In genomic region chr9:58063531-58063930, GRCm38 (mm10) we compare ENCODE assay signal across 13 mouse cellular contexts. TPM values are rescaled to one million over a fixed set of nuclear protein-coding genes. Genes with fewer than 3 reads are reported as not detected.
DNase-seq lines count a peak whose midpoint lies in the region; ATAC-seq and TF ChIP-seq lines count a peak whose summit lies in the region.
"Had no signal": no experiment of that assay in that cellular context is flagged by ENCODE, and none has a peak within 500 bp of the region (broad histone marks: within the 10 kb centered on the region; RNA-seq: fewer than 3 reads in every experiment).

Stra6 (plus strand) TSS chr9:58063788.

- ATAC-seq in hindbrain, postnatal 0 days: no peak
- ATAC-seq in Patski: no peak
- no peak for ATAC-seq in forebrain, embryonic 12.5 days (ENCODE audit: low FRiP score)

- no peak within 1 kb of the TSS for H3K4me3 ChIP-seq in hindbrain, embryonic 10.5 days
- H3K4me3 ChIP-seq in hindbrain, postnatal 0 days (ENCODE audit: low read length): no peak within 1 kb of the TSS
- H3K4me3 ChIP-seq in forebrain, embryonic 12.5 days (replicated peaks): no peak within 1 kb of the TSS
- no peak within 1 kb of the TSS for H3K4me3 ChIP-seq in limb, embryonic 10.5 days
- H3K4me3 ChIP-seq: heart, embryonic 12.5 days; myocyte had no signal

- WGBS in hindbrain, embryonic 10.5 days: 28% methylated on average over 3 of the region's 3 CpGs
- 21% methylated on average over 3 of the region's 3 CpGs for WGBS in hindbrain, postnatal 0 days
- WGBS in forebrain, embryonic 12.5 days: 36% methylated on average over 3 of the region's 3 CpGs
- WGBS in limb, embryonic 10.5 days: 10% methylated on average over 3 of the region's 3 CpGs

- H3K4me2 ChIP-seq in hindbrain, postnatal 0 days (ENCODE audit: low read depth, low read length): no peak within 1 kb of the TSS
- H3K4me2 ChIP-seq in forebrain, embryonic 12.5 days: no peak within 1 kb of the TSS
- H3K4me2 ChIP-seq: heart, embryonic 12.5 days had no signal

- H3K9ac ChIP-seq in hindbrain, postnatal 0 days (replicated peaks; ENCODE audit: low read length): no peak within 1 kb of the TSS
- H3K9ac ChIP-seq in forebrain, embryonic 12.5 days: no peak within 1 kb of the TSS
- H3K9ac ChIP-seq: heart, embryonic 12.5 days had no signal

- H3K4me1 ChIP-seq in hindbrain, embryonic 10.5 days (replicated peaks): peaks cover 57% of the 10 kb centered on the region
- peaks cover 32% of the 10 kb centered on the region for H3K4me1 ChIP-seq in hindbrain, postnatal 0 days (ENCODE audit: insufficient read depth, low read length)
- peaks cover 77% of the 10 kb centered on the region for H3K4me1 ChIP-seq in forebrain, embryonic 12.5 days
- H3K4me1 ChIP-seq in limb, embryonic 10.5 days: peaks cover 12% of the 10 kb centered on the region

- H3K9me3 ChIP-seq in hindbrain, embryonic 10.5 days: no peaks in the 10 kb centered on the region
- H3K9me3 ChIP-seq in hindbrain, postnatal 0 days (ENCODE audit: low read length): no peaks in the 10 kb centered on the region
- H3K9me3 ChIP-seq in forebrain, embryonic 12.5 days: no peaks in the 10 kb centered on the region
- H3K9me3 ChIP-seq in limb, embryonic 10.5 days (replicated peaks): no peaks in the 10 kb centered on the region
- H3K9me3 ChIP-seq: heart, embryonic 12.5 days had no signal

- CTCF ChIA-PET in Patski (lab: Charles Lee): interaction anchor here (1.1 kb wide), 1 partner anchor 11 kb away, joined by 3 read pairs; no protein-coding TSS in a partner anchor

- TF ChIP-seq CTCF in hindbrain, postnatal 0 days (IDR thresholded peaks at IDR 0.05; ENCODE audit: low read depth): no peak
- TF ChIP-seq CTCF in Patski (IDR thresholded peaks at IDR 0.05): no peak

- peaks cover 18% of the 10 kb centered on the region for H3K27me3 ChIP-seq in hindbrain, embryonic 10.5 days (ENCODE audit: insufficient read depth, poor library complexity, severe bottlenecking)
- H3K27me3 ChIP-seq in hindbrain, postnatal 0 days (ENCODE audit: insufficient read depth, low read length): no peaks in the 10 kb centered on the region
- H3K27me3 ChIP-seq in Patski: peaks cover 4% of the 10 kb centered on the region
- H3K27me3 ChIP-seq in forebrain, embryonic 12.5 days: peaks cover 15% of the 10 kb centered on the region; the same call in 1 of the 2 replicates
- peaks cover 32% of the 10 kb centered on the region for H3K27me3 ChIP-seq in limb, embryonic 10.5 days (ENCODE audit: low read depth, poor library complexity, severe bottlenecking)

- in situ Hi-C loops in Patski (cut with MboI; ENCODE audit: low pct_unique_long_range_greater_than_20kb): no loop called here

- H3K36me3 ChIP-seq in hindbrain, embryonic 10.5 days: no peaks in the 10 kb centered on the region
- H3K36me3 ChIP-seq in hindbrain, postnatal 0 days (ENCODE audit: insufficient read depth, low read length): no peaks in the 10 kb centered on the region
- no peaks in the 10 kb centered on the region for H3K36me3 ChIP-seq in forebrain, embryonic 12.5 days (replicated peaks)
- H3K36me3 ChIP-seq in limb, embryonic 10.5 days: no peaks in the 10 kb centered on the region
- H3K36me3 ChIP-seq: heart, embryonic 12.5 days had no signal

- POLR2A ChIA-PET in Patski (lab: Charles Lee): interaction anchor here (0.7 kb wide), 1 partner anchor 141 kb away, joined by 3 read pairs; no protein-coding TSS in a partner anchor

- DNase-seq in hindbrain, embryonic 10.5 days (ENCODE audit: low spot score): no peak
- DNase-seq in hindbrain, postnatal 0 days (ENCODE audit: low spot score): no peak
- no peak for DNase-seq in Patski (ENCODE audit: low read depth, low spot score)
- DNase-seq in limb, embryonic 10.5 days (ENCODE audit: low spot score): no peak
- DNase-seq in yolk sac, embryonic 10.5 days (ENCODE audit: low spot score): no peak
- no peak for DNase-seq in thymus, postnatal 0 days (ENCODE audit: low spot score)
- no peak for DNase-seq in spleen, postnatal 36 days (ENCODE audit: low spot score in 2 of 2)
- DNase-seq: kidney, postnatal 14 days; lung, adult 2 months had no signal

- no peak within 1 kb of the TSS for H3K27ac ChIP-seq in hindbrain, embryonic 10.5 days
- H3K27ac ChIP-seq in hindbrain, postnatal 0 days: no peak within 1 kb of the TSS
- H3K27ac ChIP-seq in forebrain, embryonic 12.5 days: peak within 1 kb of the TSS; percentile 93
- no peak within 1 kb of the TSS for H3K27ac ChIP-seq in limb, embryonic 10.5 days

RNA-seq across cellular contexts. Expression of gene Stra6, which starts in this region (rescaled TPM):
- polyA plus RNA-seq in hindbrain, embryonic 10.5 days (2016; fragmentation: Nextera tagmentation; extraction: Ambion mirVana): 11.2 and 15.8 TPM in 2 replicates
- total RNA-seq in hindbrain, postnatal 0 days (2014; rRNA removed): 16.0 and 19.2 TPM in 2 replicates
- polyA plus RNA-seq in hindbrain, postnatal 0 days (2015; fragmentation: Nextera tagmentation; extraction: Ambion mirVana): 7.5 TPM in 2 replicates
- polyA plus RNA-seq in Patski (2021): 52.4 TPM
- polyA plus RNA-seq in forebrain, embryonic 12.5 days (2016; fragmentation: Nextera tagmentation; extraction: Ambion mirVana): 10.7 and 11.6 TPM in 2 replicates
- polyA plus RNA-seq in limb, embryonic 10.5 days (2016; fragmentation: Nextera tagmentation; extraction: Ambion mirVana): 45.3 and 59.9 TPM in 2 replicates
- polyA plus RNA-seq in thymus, postnatal 0 days (2015; fragmentation: Nextera tagmentation; extraction: Ambion mirVana): 0.94 and 1.1 TPM in 2 replicates
- total RNA-seq: common myeloid progenitor, adult 5-6 weeks had no signal
